Mouse (Mus musculus) urinary bladder, postnatal 4 days (tissue): Measurements from ENCODE around the gene Plekha6.

Experiments
- DNase-seq, 2 experiments: peaks; one replicate each; pipeline ENCODE4 v3.0.0; 2021 to 2022; ENCODE audit warnings: low spot score in 2 of 2

The Plekha6 gene

GRCm38 (mm10) chr1:133146014-133147009 lies 17.7 kb upstream of the Plekha6 start:
- peak; percentile 44 to 62 for DNase-seq

- no peak for DNase-seq
Observed at GRCm38 (mm10) chr1:133147324-133147723, 16.7 kb upstream of the Plekha6 start.

GRCm38 (mm10) chr1:133148122-133148521 lies 15.9 kb upstream of the Plekha6 start:
- no peak for DNase-seq

GRCm38 (mm10) chr1:133150556-133150955 lies 13.5 kb upstream of the Plekha6 start:
- no peak for DNase-seq

- no peak for DNase-seq
Observed at GRCm38 (mm10) chr1:133152213-133152612, 11.8 kb upstream of the Plekha6 start.

- DNase-seq = no peak
Observed at GRCm38 (mm10) chr1:133155270-133155669, 8.7 kb upstream of the Plekha6 start.

GRCm38 (mm10) chr1:133159128-133159564 lies 4.9 kb upstream of the Plekha6 start:
- no peak for DNase-seq

GRCm38 (mm10) chr1:133161559-133161958 lies 2.5 kb upstream of the Plekha6 start:
- no peak for DNase-seq

- DNase-seq = no peak
Observed at GRCm38 (mm10) chr1:133162046-133162445, 2.0 kb upstream of the Plekha6 start.

GRCm38 (mm10) chr1:133162981-133163380 lies 1.0 kb upstream of the Plekha6 start:
- DNase-seq = no peak

- no peak for DNase-seq
Observed at GRCm38 (mm10) chr1:133164591-133165011, 591 bp downstream of the Plekha6 start.

GRCm38 (mm10) chr1:133165111-133165510 lies 1.1 kb downstream of the Plekha6 start:
- no peak for DNase-seq

GRCm38 (mm10) chr1:133168318-133169060 lies 4.5 kb downstream of the Plekha6 start:
- no peak for DNase-seq

GRCm38 (mm10) chr1:133170196-133170595 lies 6.2 kb downstream of the Plekha6 start:
- DNase-seq = no peak

GRCm38 (mm10) chr1:133171357-133171756 lies 7.3 kb downstream of the Plekha6 start:
- no peak for DNase-seq

GRCm38 (mm10) chr1:133175150-133175549 lies 11.1 kb downstream of the Plekha6 start:
- no peak for DNase-seq

- DNase-seq = peak; percentile 50 to 71
Observed at GRCm38 (mm10) chr1:133177480-133178172, 13.6 kb downstream of the Plekha6 start.

GRCm38 (mm10) chr1:133178732-133179440 lies 14.9 kb downstream of the Plekha6 start:
- DNase-seq = no peak

- peak; percentile 52 to 80 for DNase-seq
Observed at GRCm38 (mm10) chr1:133181072-133182015, 17.3 kb downstream of the Plekha6 start.
